Mouse (Mus musculus): ENCODE data around the gene 2010111I01Rik. TPM values are rescaled to one million over a fixed set of nuclear protein-coding genes. Genes with fewer than 3 reads are reported as not detected.

The 2010111I01Rik gene
- polyA plus RNA-seq, 1 experiment from 2014 or later = 23.5 TPM

- WGBS = 92% methylated on average over 7 of the region's 7 CpGs
- Histone ChIP-seq H3K36me3 (ENCODE audit: control insufficient read depth, insufficient read depth, low read length) (no peaks in the 10 kb centered on the region), H3K9me3 (replicated peaks; ENCODE audit: control insufficient read depth, low read length) (no peaks in the 10 kb centered on the region)
Measured at GRCm38 (mm10) chr13:63135994-63136393, 171.3 kb downstream of the 2010111I01Rik start.

DNA sequence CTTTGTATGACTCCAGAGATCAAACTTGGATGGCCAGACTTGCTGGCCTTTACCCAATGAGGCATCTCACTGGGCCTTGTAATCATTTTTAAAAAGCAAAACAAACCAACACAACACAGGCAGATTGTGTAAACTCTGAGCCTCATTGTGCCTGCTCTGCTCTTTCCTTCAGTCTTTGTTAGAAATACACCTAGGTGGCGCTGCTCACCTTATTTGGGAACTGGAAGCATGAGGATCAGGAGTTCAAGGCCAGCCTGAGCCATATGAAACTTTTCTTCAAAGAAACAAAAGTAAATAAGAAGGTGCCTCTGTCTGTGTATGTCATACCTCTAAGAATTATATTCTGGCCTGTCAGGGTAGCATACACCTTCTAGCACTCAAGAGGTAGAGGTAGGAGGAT lies 172.1 kb downstream of the 2010111I01Rik start:
- Histone ChIP-seq H3K4me1 (ENCODE audit: control insufficient read depth, insufficient read depth, low read length) (no peaks in the 10 kb centered on the region), H3K36me3 (ENCODE audit: control insufficient read depth, insufficient read depth, low read length) (no peaks in the 10 kb centered on the region), H3K27ac (ENCODE audit: low read depth, low read length) (no peak overlapping the region), H3K27me3 (replicated peaks; ENCODE audit: control insufficient read depth, insufficient read depth, low read length) (no peaks in the 10 kb centered on the region), H3K4me2 (ENCODE audit: low read length) (no peak overlapping the region), H3K4me3 (ENCODE audit: low read depth, low read length) (no peak overlapping the region), H3K9ac (ENCODE audit: low read length) (no peak overlapping the region), H3K9me3 (replicated peaks; ENCODE audit: control insufficient read depth, low read length) (no peaks in the 10 kb centered on the region)
- DNase-seq (ENCODE audit: low spot score) (no peak), ATAC-seq (no peak)
- 69% methylated on average over 1 of the region's 1 CpGs for WGBS

More at GRCm38 (mm10) chr13:63135994-63136393, 171.3 kb downstream of the 2010111I01Rik start:
- H3K4me2 ChIP-seq (ENCODE audit: low read length) = no peak overlapping the region
- H3K9ac ChIP-seq (ENCODE audit: low read length) = no peak overlapping the region
- no peak overlapping the region for H3K4me3 ChIP-seq (ENCODE audit: low read depth, low read length)
- no peaks in the 10 kb centered on the region for H3K4me1 ChIP-seq (ENCODE audit: control insufficient read depth, insufficient read depth, low read length)
- H3K27ac ChIP-seq (ENCODE audit: low read depth, low read length) = no peak overlapping the region
- no peaks in the 10 kb centered on the region for H3K27me3 ChIP-seq (replicated peaks; ENCODE audit: control insufficient read depth, insufficient read depth, low read length)
- ATAC-seq (no peak), DNase-seq (ENCODE audit: low spot score) (no peak)

DNA sequence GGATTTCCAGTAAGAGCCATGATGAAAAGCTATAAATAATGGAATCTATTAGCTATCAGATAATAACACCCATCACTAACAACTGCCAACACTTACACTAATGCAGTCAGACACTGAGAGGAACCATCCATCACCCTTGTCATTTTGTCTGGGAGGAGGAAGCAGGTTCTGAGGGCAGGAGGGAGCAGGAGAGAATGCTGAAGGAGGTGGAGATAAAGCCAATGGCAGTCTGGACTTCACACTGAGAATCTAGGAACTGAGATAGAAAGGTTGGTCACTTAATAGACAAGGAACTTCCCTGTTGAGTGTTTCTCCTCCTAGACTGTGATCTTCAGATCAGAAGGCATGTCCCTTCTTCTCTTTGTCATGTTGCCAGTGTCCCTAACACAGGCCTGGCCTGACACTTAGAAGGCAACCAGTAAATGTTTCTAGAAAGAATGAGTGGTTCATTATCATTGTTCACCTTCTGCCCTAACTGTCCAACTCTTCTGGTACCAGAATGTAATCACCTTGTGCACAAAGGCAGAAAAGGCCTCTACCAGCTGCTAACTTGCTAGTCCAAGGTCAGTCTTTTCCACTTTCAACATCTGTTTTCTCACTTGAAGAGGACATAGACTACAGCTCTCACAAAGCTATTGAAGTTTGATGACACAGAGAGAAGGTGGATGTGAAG lies 173.8 kb downstream of the 2010111I01Rik start:
- no peaks in the 10 kb centered on the region for H3K27me3 ChIP-seq (replicated peaks; ENCODE audit: control insufficient read depth, insufficient read depth, low read length)
- H3K4me2 ChIP-seq (ENCODE audit: low read length) = no peak overlapping the region
- no peak overlapping the region for H3K27ac ChIP-seq (ENCODE audit: low read depth, low read length)
- no peak for DNase-seq (ENCODE audit: low spot score)
- no peaks in the 10 kb centered on the region for H3K36me3 ChIP-seq (ENCODE audit: control insufficient read depth, insufficient read depth, low read length)
- no peaks in the 10 kb centered on the region for H3K4me1 ChIP-seq (ENCODE audit: control insufficient read depth, insufficient read depth, low read length)
- H3K9me3 ChIP-seq (replicated peaks; ENCODE audit: control insufficient read depth, low read length) = no peaks in the 10 kb centered on the region
- ATAC-seq = no peak
- no peak overlapping the region for H3K9ac ChIP-seq (ENCODE audit: low read length)
- H3K4me3 ChIP-seq (ENCODE audit: low read depth, low read length) = no peak overlapping the region

GRCm38 (mm10) chr13:63139463-63140226 lies 175.0 kb downstream of the 2010111I01Rik start:
- no peaks in the 10 kb centered on the region for H3K36me3 ChIP-seq (ENCODE audit: control insufficient read depth, insufficient read depth, low read length)
- H3K4me2 ChIP-seq (ENCODE audit: low read length) = no peak overlapping the region
- no peak for DNase-seq (ENCODE audit: low spot score)
- no peak overlapping the region for H3K27ac ChIP-seq (ENCODE audit: low read depth, low read length)
- no peaks in the 10 kb centered on the region for H3K4me1 ChIP-seq (ENCODE audit: control insufficient read depth, insufficient read depth, low read length)
- no peak for ATAC-seq
- no peak overlapping the region for H3K9ac ChIP-seq (ENCODE audit: low read length)
- 90% methylated on average over 10 of the region's 10 CpGs for WGBS
- no peaks in the 10 kb centered on the region for H3K9me3 ChIP-seq (replicated peaks; ENCODE audit: control insufficient read depth, low read length)
- no peak overlapping the region for H3K4me3 ChIP-seq (ENCODE audit: low read depth, low read length)
- H3K27me3 ChIP-seq (replicated peaks; ENCODE audit: control insufficient read depth, insufficient read depth, low read length) = no peaks in the 10 kb centered on the region

DNA sequence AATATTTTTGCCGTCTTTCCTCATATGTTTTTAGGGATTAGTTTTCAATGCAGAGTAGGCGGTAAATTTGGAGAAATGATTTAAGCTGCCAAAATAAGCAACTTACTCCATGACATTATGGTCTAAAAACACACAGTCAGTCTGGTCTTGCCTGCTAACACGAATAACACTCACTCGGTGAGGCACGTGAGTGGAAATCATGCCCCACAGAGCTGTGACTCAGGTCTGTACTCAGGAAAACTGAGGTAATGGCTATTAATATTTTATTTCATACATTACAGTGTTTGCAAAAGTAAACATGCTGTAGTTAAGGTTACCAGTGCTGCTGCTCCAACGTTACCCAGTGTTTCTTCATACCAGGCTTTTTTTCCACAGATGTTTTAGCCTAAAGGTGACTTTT lies 176.1 kb downstream of the 2010111I01Rik start:
- ATAC-seq (no peak), DNase-seq (ENCODE audit: low spot score) (no peak)
- H3K4me1 ChIP-seq (ENCODE audit: control insufficient read depth, insufficient read depth, low read length) = no peaks in the 10 kb centered on the region
- no peak overlapping the region for H3K9ac ChIP-seq (ENCODE audit: low read length)
- H3K27me3 ChIP-seq (replicated peaks; ENCODE audit: control insufficient read depth, insufficient read depth, low read length) = no peaks in the 10 kb centered on the region
- no peak overlapping the region for H3K27ac ChIP-seq (ENCODE audit: low read depth, low read length)
- H3K9me3 ChIP-seq (replicated peaks; ENCODE audit: control insufficient read depth, low read length) = no peaks in the 10 kb centered on the region
- no peak overlapping the region for H3K4me3 ChIP-seq (ENCODE audit: low read depth, low read length)
- H3K4me2 ChIP-seq (ENCODE audit: low read length) = no peak overlapping the region
- no peaks in the 10 kb centered on the region for H3K36me3 ChIP-seq (ENCODE audit: control insufficient read depth, insufficient read depth, low read length)
- WGBS = 92% methylated on average over 6 of the region's 6 CpGs

DNA sequence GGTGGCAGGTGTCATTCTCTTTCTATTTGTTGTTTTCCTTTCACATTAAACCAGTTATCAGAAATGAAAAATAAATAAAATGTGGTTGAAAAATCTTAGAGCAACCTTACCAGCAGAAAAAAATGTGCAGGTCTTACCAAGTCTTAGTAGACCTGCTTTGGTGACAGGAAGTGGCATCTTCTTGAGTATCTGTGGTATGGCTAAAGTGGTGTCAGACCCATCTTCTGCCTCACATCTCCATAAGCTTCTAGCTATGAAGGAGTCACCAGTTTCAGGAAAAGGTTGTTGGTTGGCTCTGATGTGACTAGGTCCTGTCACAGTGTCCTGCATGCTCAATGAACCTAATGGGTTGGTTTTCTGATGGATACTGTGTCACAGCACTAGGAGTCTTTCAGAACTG lies 176.6 kb downstream of the 2010111I01Rik start:
- Histone ChIP-seq H3K36me3 (ENCODE audit: control insufficient read depth, insufficient read depth, low read length) (no peaks in the 10 kb centered on the region), H3K4me1 (ENCODE audit: control insufficient read depth, insufficient read depth, low read length) (no peaks in the 10 kb centered on the region), H3K9me3 (replicated peaks; ENCODE audit: control insufficient read depth, low read length) (no peaks in the 10 kb centered on the region), H3K27me3 (replicated peaks; ENCODE audit: control insufficient read depth, insufficient read depth, low read length) (no peaks in the 10 kb centered on the region), H3K27ac (ENCODE audit: low read depth, low read length) (no peak overlapping the region), H3K4me3 (ENCODE audit: low read depth, low read length) (no peak overlapping the region), H3K9ac (ENCODE audit: low read length) (no peak overlapping the region), H3K4me2 (ENCODE audit: low read length) (no peak overlapping the region)
- DNase-seq (ENCODE audit: low spot score) = no peak
- no peak for ATAC-seq

DNA sequence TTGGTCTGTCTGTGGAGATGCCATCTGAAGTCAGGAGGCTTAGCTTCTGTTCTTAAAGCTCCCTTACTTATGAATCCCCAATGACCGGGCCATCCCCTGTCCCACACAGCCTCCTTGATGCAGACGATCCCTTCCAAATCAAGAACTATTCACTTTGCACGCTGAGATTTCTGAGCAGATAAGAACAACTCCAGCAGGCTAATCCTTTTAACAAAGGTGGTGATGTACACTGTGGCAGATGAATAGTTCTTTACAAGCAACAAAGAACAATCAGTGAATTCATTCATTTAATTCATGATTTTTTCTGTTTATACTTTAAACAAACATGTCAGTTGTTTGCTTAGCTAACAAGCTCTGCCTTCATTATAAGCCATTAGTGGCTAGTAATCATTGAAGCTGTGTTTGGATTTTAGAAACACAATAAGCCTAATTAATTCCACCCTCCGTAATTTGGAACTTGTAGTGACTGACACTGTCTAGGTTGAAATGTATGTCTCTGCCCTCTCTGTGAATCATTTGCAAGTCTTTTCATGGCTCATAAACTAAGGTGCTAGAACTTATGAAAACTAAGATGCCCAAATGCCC lies 182.0 kb downstream of the 2010111I01Rik start:
- peak; percentile 51 for DNase-seq (ENCODE audit: low spot score)
- Histone ChIP-seq H3K4me3 (ENCODE audit: low read depth, low read length) (no peak overlapping the region), H3K27ac (ENCODE audit: low read depth, low read length) (no peak overlapping the region), H3K27me3 (replicated peaks; ENCODE audit: control insufficient read depth, insufficient read depth, low read length) (no peaks in the 10 kb centered on the region), H3K9me3 (replicated peaks; ENCODE audit: control insufficient read depth, low read length) (no peaks in the 10 kb centered on the region), H3K4me1 (ENCODE audit: control insufficient read depth, insufficient read depth, low read length) (no peaks in the 10 kb centered on the region; the same call in 1 of the 2 replicates), H3K9ac (ENCODE audit: low read length) (no peak overlapping the region), H3K36me3 (ENCODE audit: control insufficient read depth, insufficient read depth, low read length) (no peaks in the 10 kb centered on the region), H3K4me2 (ENCODE audit: low read length) (no peak overlapping the region)
- peak; percentile 67 for ATAC-seq
- 10% methylated on average over 4 of the region's 4 CpGs for WGBS

- Histone ChIP-seq H3K36me3 (ENCODE audit: control insufficient read depth, insufficient read depth, low read length) (no peaks in the 10 kb centered on the region), H3K9ac (ENCODE audit: low read length) (no peak overlapping the region), H3K9me3 (replicated peaks; ENCODE audit: control insufficient read depth, low read length) (no peaks in the 10 kb centered on the region), H3K4me1 (ENCODE audit: control insufficient read depth, insufficient read depth, low read length) (no peaks in the 10 kb centered on the region; the same call in 1 of the 2 replicates), H3K27me3 (replicated peaks; ENCODE audit: control insufficient read depth, insufficient read depth, low read length) (no peaks in the 10 kb centered on the region), H3K4me3 (ENCODE audit: low read depth, low read length) (no peak overlapping the region), H3K27ac (ENCODE audit: low read depth, low read length) (no peak overlapping the region), H3K4me2 (ENCODE audit: low read length) (no peak overlapping the region)
- no peak for DNase-seq (ENCODE audit: low spot score)
- ATAC-seq = no peak
- WGBS = 38% methylated on average over 1 of the region's 1 CpGs
Measured at GRCm38 (mm10) chr13:63148157-63148556, 183.5 kb downstream of the 2010111I01Rik start.

Data from forebrain, embryonic 14.5 days (tissue).